Mouse (Mus musculus): ENCODE results near the gene Syngr1. TPM values are rescaled to one million over a fixed set of nuclear protein-coding genes. Genes with fewer than 3 reads are reported as not detected.
A peak's percentile ranks its signal among the peaks of the same experiment; 100 is the strongest.

Syngr1 gene
- total and polyA plus RNA-seq, 3 experiments: 105 to 115 TPM; not detected in 1

DNA sequence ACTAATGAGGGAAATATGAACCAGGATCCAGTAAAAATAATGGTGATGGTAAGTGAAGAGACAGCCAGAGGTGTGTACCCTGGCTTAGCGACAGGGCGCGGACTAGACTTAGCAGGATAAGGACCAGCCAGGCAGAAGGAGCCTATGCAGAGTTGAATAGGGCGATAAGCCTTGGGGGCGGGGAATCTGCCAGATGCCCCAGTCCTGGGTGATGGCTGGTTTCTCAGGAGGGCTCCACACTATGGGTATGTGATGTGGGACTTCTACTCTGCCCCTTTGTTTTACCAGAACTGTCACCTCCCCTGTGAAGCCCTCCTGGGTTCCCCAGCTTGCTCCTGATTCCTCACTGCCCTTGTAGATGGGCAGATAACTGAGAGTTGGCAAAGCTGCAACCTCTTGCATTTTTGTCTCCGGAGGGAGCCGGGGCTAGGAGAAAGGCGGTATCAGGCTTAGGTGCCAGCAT lies 6.9 kb downstream of the Syngr1 start (continued):
- no peak for TF ChIP-seq MAFK (IDR thresholded peaks at IDR 0.05; ENCODE audit: borderline replicate concordance, low read depth, low read length)

DNA sequence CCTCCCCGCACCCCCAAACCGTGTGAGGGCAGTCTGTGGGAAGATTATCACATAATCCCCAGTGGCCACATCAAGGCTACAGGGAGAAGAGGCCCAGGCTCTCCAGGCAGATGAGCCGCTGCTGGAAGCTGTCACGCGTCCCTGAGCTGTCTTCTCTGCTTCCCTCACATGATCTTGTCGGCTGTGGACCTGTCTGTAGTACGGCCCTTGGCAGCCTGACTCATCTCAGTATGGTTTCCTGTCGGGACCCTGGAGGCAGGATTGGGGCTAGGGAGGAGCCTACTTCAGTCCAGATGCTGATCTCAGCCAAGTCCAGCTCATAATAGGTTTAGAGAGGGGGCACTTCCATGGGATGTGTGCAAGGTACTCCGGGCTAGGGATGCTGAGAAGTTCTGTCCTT lies 7.7 kb downstream of the Syngr1 start:
- peak overlapping the region; percentile 33; the same call in 1 of the 2 replicates for H3K27ac ChIP-seq (ENCODE audit: control insufficient read depth, low read depth, low read length)
- H3K9ac ChIP-seq (ENCODE audit: control insufficient read depth, low read depth, low read length, poor library complexity, severe bottlenecking): no peak overlapping the region
- peaks cover 10% of the 10 kb centered on the region for H3K79me2 ChIP-seq (ENCODE audit: control insufficient read depth, insufficient read depth, low read length, poor library complexity)
- peak; percentile 41 for DNase-seq (ENCODE audit: low read depth, low spot score)
- peaks cover 0 to 20% of the 10 kb centered on the region in 2 experiments; a peak in 2 of 4 replicates for H3K36me3 ChIP-seq (ENCODE audit: control insufficient read depth in 1 of 2, insufficient read depth in 2 of 2, low read length in 2 of 2)
- no peaks in the 10 kb centered on the region for H3K27me3 ChIP-seq (ENCODE audit: control insufficient read depth in 1 of 2, insufficient read depth in 2 of 2, low read length in 2 of 2)
- TF ChIP-seq MAZ (IDR thresholded peaks at IDR 0.05; ENCODE audit: low read depth, low read length) (no peak), ZMIZ1 (IDR thresholded peaks at IDR 0.05; ENCODE audit: low read depth, low read length) (no peak), E2F4 (IDR thresholded peaks at IDR 0.05; ENCODE audit: borderline replicate concordance, low read depth, low read length) (no peak), GABPA (IDR thresholded peaks at IDR 0.05; ENCODE audit: low read depth, low read length) (no peak), POLR2AphosphoS5 (IDR thresholded peaks at IDR 0.05; ENCODE audit: borderline replicate concordance, low read depth, low read length) (no peak), CHD2 (IDR thresholded peaks at IDR 0.05; ENCODE audit: low read length) (no peak), ELF1 (IDR thresholded peaks at IDR 0.05; ENCODE audit: low read depth, low read length) (no peak), UBTF (IDR thresholded peaks at IDR 0.05; ENCODE audit: borderline replicate concordance, insufficient read depth, low read depth, low read length) (no peak), GATA1 (IDR thresholded peaks at IDR 0.05; ENCODE audit: low read depth, low read length) (no peak), NELFE (IDR thresholded peaks at IDR 0.05; ENCODE audit: low read depth, low read length) (no peak), SIN3A (IDR thresholded peaks at IDR 0.05; ENCODE audit: low read length) (no peak), MAFK (IDR thresholded peaks at IDR 0.05; ENCODE audit: borderline replicate concordance, low read depth, low read length) (no peak), MYC (IDR thresholded peaks at IDR 0.05; ENCODE audit: low read depth, low read length) (no peak), EP300 (IDR thresholded peaks at IDR 0.05; ENCODE audit: low read depth in 1 of 2, low read length in 2 of 2) (no peak)
- peaks cover 11 to 27% of the 10 kb centered on the region in 2 experiments; a peak in 3 of 4 replicates for H3K4me1 ChIP-seq (ENCODE audit: control insufficient read depth in 1 of 2, insufficient read depth in 2 of 2, low read length in 2 of 2)
- no peaks in the 10 kb centered on the region for H3K9me3 ChIP-seq (replicated peaks; ENCODE audit: insufficient read depth, low read length)
- H3K4me3 ChIP-seq (ENCODE audit: control insufficient read depth in 1 of 2, insufficient read depth in 1 of 2, low read depth in 2 of 2, low read length in 2 of 2): no peak overlapping the region

DNA sequence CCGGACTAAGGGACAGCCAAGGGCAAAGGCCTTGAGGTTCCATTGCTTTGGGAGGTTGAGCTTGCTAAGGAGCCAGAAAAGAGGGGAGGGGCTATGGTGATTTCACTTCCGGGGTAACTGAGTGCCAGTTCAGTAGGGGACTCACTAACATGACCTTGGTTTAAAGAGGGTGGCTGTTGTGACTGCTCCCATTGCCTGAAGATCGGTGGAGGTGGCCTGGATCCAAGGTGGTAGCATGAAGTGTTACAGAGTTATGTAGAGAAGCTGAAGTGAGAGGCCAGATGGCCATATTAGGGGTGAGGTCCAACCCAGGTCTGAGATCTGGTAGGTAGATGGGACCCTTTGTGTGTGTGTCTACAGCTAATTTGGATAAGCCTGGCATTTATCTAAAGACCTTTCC lies 8.3 kb downstream of the Syngr1 start:
- H3K4me1 ChIP-seq (ENCODE audit: control insufficient read depth in 1 of 2, insufficient read depth in 2 of 2, low read length in 2 of 2): peaks cover 11 to 27% of the 10 kb centered on the region in 2 experiments; a peak in 3 of 4 replicates
- no peak overlapping the region for H3K27ac ChIP-seq (ENCODE audit: control insufficient read depth, low read depth, low read length)
- TF ChIP-seq MYC (IDR thresholded peaks at IDR 0.05; ENCODE audit: low read depth, low read length) (no peak), POLR2AphosphoS2 (IDR thresholded peaks at IDR 0.05; ENCODE audit: low read length) (no peak), MYB (IDR thresholded peaks at IDR 0.05; ENCODE audit: low read depth, low read length) (no peak), UBTF (IDR thresholded peaks at IDR 0.05; ENCODE audit: borderline replicate concordance, insufficient read depth, low read depth, low read length) (no peak), TAL1 (IDR thresholded peaks at IDR 0.05; ENCODE audit: low read length) (no peak), ZNF384 (IDR thresholded peaks at IDR 0.05; ENCODE audit: low read depth, low read length) (no peak), RCOR1 (IDR thresholded peaks at IDR 0.05; ENCODE audit: low read depth, low read length) (no peak), E2F4 (IDR thresholded peaks at IDR 0.05; ENCODE audit: borderline replicate concordance, low read depth, low read length) (no peak), NELFE (IDR thresholded peaks at IDR 0.05; ENCODE audit: low read depth, low read length) (no peak), MAFK (IDR thresholded peaks at IDR 0.05; ENCODE audit: borderline replicate concordance, low read depth, low read length) (no peak), ZKSCAN1 (IDR thresholded peaks at IDR 0.05; ENCODE audit: low read depth, low read length) (no peak)
- H3K27me3 ChIP-seq (ENCODE audit: control insufficient read depth in 1 of 2, insufficient read depth in 2 of 2, low read length in 2 of 2): no peaks in the 10 kb centered on the region
- no peak overlapping the region for H3K4me3 ChIP-seq (ENCODE audit: control insufficient read depth in 1 of 2, insufficient read depth in 1 of 2, low read depth in 2 of 2, low read length in 2 of 2)
- H3K9me3 ChIP-seq (replicated peaks; ENCODE audit: insufficient read depth, low read length): no peaks in the 10 kb centered on the region
- no peak for DNase-seq (ENCODE audit: low read depth, low spot score)
- H3K9ac ChIP-seq (ENCODE audit: control insufficient read depth, low read depth, low read length, poor library complexity, severe bottlenecking): no peak overlapping the region
- H3K36me3 ChIP-seq (ENCODE audit: control insufficient read depth in 1 of 2, insufficient read depth in 2 of 2, low read length in 2 of 2): peaks cover 0 to 20% of the 10 kb centered on the region in 2 experiments; a peak in 2 of 4 replicates
- peaks cover 7% of the 10 kb centered on the region; the same call in 1 of the 2 replicates for H3K79me2 ChIP-seq (ENCODE audit: control insufficient read depth, insufficient read depth, low read length, poor library complexity)

Data from MEL (cell line).